Mouse (Mus musculus): ENCODE results near the gene Rpl3.

DNA sequence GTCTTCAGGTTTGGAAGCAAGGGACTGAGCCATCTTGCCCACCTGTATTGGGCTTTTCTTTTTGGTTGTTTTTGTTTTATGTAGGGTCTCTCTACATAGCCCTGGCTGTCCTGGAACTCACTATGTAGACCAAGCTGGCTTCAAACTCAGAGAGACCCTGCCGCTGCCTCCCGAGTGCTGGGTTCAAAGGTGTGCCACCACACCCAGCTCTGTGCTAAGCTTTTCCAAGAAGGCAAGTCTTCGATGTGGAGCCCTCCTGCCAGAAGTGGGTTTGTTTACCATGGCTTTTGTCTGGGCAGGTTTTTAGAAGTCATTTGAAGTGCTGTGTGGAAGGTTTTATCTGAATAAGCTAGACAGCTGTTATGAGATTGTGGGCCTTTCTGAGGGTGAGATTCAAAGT is 49.2 kb upstream of the Rpl3 start:
- TF ChIP-seq CTCF (IDR thresholded peaks at IDR 0.05; ENCODE audit: low read depth, low read length) (no peak), GATA2 (IDR thresholded peaks at IDR 0.05; ENCODE audit: borderline replicate concordance, low read depth, low read length) (no peak), TAL1 (conservative IDR thresholded peaks at IDR 0.05; ENCODE audit: low read depth, low read length) (no peak), GATA1 (IDR thresholded peaks at IDR 0.05; ENCODE audit: borderline replicate concordance, low read length) (no peak), POLR2AphosphoS5 (IDR thresholded peaks at IDR 0.05; ENCODE audit: insufficient replicate concordance, low read depth, low read length) (no peak)
